Mouse (Mus musculus) cerebellum, adult 2 months (tissue): ENCODE measurements around the gene Myo3b. TPM values are rescaled to one million over a fixed set of nuclear protein-coding genes. Genes with fewer than 3 reads are reported as not detected.
"Not testable (repeated sequence)": the region's sequence is repeated elsewhere in the genome, so short reads cannot be mapped to it uniquely, and the experiment has no call there.

Experiments
- DNase-seq, 2 experiments: peaks; one replicate each; pipeline ENCODE4 v3.0.0; 2021
- H3K27ac ChIP-seq: fragments of 200-500 bp; 2 replicates; pipeline ENCODE4 v1.5.1; 2012; ENCODE audit warnings: low read length, control low read depth, inconsistent platforms; ENCODE audit not compliant: insufficient read depth
- H3K27me3 ChIP-seq: fragments of 200-500 bp; 2 replicates; pipeline ENCODE4 v1.6.1; 2012; ENCODE audit warnings: inconsistent platforms, mild to moderate bottlenecking, low read length, moderate library complexity; ENCODE audit not compliant: control insufficient read depth, insufficient read depth
- H3K4me1 ChIP-seq: fragments of 200-500 bp; 2 replicates; pipeline ENCODE4 v1.6.1; 2011; ENCODE audit warnings: low read length; ENCODE audit not compliant: control insufficient read depth, insufficient read depth
- H3K4me3 ChIP-seq: fragments of 200-500 bp; replicated peaks from 2 replicates; pipeline ENCODE3; 2011; ENCODE audit warnings: mild to moderate bottlenecking, low read depth, low read length, control low read depth; ENCODE audit not compliant: insufficient read depth
- CTCF ChIP-seq: fragments of 200-500 bp; IDR thresholded peaks from 2 replicates; pipeline ENCODE4 v1.5.1; 2011; ENCODE audit warnings: low read depth, mild to moderate bottlenecking, control low read depth, low read length, moderate library complexity, borderline replicate concordance; ENCODE audit not compliant: insufficient read depth
- POLR2A ChIP-seq: fragments of 200-500 bp; IDR thresholded peaks from 2 replicates; pipeline ENCODE4 v1.6.1; 2011; ENCODE audit warnings: low read length, control low read depth, borderline replicate concordance; ENCODE audit not compliant: insufficient read depth
- WGBS: fragments of 180-500 bp; shearing (Covaris S2); methylation state at CpG from one replicate; pipeline ENCODE4 v1.1.7; 2018; 5-methylcytosine and 5-hydroxymethylcytosine counted together
- polyA plus RNA-seq: library from polyadenylated mRNA; depleted of rRNA; stranded (reverse); fragments of >200 nt; gene quantifications from 2 replicates; pipeline ENCODE4 v1.2.3, GENCODE M21; 2012; rRNA removed

The Myo3b gene
- polyA plus RNA-seq, result 0.08 TPM in 2 replicates

DNA sequence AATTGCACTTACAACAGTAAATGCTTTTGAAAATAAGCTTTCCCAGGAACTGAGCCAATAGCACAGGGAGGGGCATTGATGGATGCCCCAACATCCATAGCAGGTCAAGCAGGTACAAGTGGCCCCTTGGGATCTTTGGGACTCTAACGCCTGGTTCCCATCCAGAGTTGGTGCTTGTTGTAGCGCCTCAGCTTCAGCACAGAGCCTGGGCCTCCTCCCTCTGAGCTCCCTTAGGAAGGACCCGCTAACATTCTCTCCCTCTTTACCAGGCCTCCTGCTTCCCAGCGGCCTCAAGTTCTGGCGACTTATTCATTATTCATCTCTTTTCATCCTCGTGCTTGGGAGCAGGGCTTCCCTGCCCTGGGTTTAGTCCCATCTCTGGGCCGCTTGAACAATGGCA lies at the start of gene Myo3b:
TSS of gene Myo3b (plus strand) at position 375 of the 400 bp plus-strand sequence.
- no peaks in the 10 kb centered on the region for H3K4me1 ChIP-seq
- no peaks in the 10 kb centered on the region for H3K27me3 ChIP-seq
- 28% methylated on average over 7 of the region's 7 CpGs for WGBS
- no peak within 1 kb of the TSS for H3K27ac ChIP-seq
- TF ChIP-seq POLR2A (no peak), CTCF (no peak)
- H3K4me3 ChIP-seq, result no peak within 1 kb of the TSS
- no peak for DNase-seq

DNA sequence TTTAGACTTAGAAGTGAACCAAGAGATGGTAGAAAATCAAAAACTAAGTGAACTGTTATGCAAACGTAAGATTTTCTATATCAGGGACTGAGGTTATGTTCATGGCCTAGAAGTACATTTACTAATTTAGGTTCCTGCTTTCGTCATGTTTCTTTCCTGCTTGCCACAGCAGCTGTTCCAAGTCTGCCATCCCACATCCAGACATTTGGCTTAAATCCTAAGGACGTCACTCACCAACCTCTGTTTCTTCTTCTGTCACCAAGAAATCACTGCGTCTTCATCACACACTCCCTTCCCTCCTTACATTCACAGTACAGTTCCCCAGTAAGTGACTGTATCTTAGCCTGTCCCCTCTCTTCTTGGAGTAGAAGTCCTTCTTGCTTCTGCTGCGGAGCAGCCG lies 49.7 kb upstream of the Myo3b start:
- 73% methylated on average over 6 of the region's 6 CpGs for WGBS
- Histone ChIP-seq H3K27me3 (no peaks in the 10 kb centered on the region), H3K4me3 (no peak overlapping the region), H3K4me1 (peaks cover 3% of the 10 kb centered on the region; the same call in 1 of the 2 replicates), H3K27ac (no peak overlapping the region)
- no peak for DNase-seq
- TF ChIP-seq CTCF (no peak), POLR2A (no peak)

DNA sequence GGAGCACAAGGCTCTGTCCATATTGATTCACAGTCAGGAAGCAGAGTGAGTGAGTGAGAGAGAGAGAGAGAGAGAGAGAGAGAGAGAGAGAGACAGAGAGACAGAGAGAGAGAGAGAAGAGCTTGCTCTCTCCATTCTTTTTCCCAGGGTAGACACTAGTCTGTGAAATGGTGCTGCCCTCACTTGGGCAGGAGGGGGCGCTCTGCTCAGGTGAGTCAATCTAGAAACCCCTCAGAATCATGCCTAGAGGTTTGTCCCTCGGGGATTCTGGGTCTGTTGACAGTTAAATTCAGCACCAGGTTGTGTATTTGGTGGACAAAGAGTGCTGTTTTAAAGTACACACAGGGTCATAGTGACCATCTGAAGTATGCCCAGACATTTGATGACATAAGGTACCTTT lies 48.3 kb upstream of the Myo3b start:
- no peak for DNase-seq
- Histone ChIP-seq H3K27me3 (no peaks in the 10 kb centered on the region), H3K4me1 (peaks cover 3% of the 10 kb centered on the region; the same call in 1 of the 2 replicates), H3K27ac (no peak overlapping the region), H3K4me3 (no peak overlapping the region)
- 57% methylated on average over 2 of the region's 2 CpGs for WGBS
- no peak for TF ChIP-seq POLR2A
- TF ChIP-seq CTCF, result no peak

DNA sequence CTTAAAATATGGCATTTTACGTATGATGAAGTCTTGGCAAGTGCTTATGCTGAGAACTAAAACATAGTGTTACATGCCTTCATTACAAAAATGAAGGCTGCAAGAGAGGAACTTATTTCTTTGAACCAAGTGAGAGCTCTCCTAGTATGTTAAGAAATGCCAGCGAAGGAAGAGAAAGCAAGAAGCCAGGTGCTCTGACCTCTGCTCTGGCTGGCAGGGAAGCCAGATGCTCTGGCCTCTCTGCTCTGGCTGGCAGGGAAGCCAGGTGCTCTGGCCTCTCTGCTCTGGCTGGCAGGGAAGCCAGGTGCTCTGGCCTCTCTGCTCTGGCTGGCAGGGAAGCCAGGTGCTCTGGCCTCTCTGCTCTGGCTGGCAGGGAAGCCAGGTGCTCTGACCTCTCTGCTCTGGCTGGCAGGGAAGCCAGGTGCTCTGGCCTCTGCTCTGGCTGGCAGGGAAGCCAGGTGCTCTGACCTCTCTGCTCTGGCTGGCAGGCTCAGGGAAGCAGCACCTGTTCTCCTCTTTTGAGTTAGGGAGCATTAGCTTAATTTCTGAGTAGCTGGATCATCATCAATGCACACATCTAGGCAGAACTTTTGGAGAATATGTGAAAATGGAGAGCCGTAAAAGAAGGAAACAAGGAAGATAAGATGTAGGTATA lies 44.7 kb upstream of the Myo3b start:
- not testable (repeated sequence) for H3K27ac ChIP-seq, H3K4me1 ChIP-seq, H3K4me3 ChIP-seq, DNase-seq, H3K27me3 ChIP-seq
- whole genome bisulfite sequencing, result 79% methylated on average over 3 of the region's 3 CpGs

DNA sequence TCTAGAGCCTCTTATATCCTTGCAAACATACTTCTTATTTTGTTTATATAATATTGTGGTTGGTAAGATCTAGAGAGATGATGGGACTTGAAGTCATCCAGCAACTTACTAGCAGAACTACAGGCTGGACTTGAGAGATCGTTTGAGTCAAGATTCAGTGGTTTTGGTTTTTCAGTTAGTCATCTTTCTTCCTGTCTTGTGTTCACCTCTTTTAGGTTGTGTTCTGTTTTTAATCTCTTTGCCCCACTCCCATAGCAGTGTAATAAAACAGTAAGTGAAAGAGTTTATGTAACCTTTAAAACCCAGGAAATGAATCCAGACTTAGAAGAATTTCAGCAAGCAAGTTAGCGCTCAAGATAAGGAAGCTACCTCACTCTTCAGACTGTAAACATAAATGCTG lies 44.1 kb upstream of the Myo3b start:
- DNase-seq, result no peak
- no peak overlapping the region for H3K27ac ChIP-seq
- H3K27me3 ChIP-seq, result no peaks in the 10 kb centered on the region
- H3K4me1 ChIP-seq, result no peaks in the 10 kb centered on the region
- no peak overlapping the region for H3K4me3 ChIP-seq
- WGBS, result 89% methylated on average over 2 of the region's 2 CpGs
- no peak for TF ChIP-seq POLR2A
- TF ChIP-seq CTCF, result no peak

DNA sequence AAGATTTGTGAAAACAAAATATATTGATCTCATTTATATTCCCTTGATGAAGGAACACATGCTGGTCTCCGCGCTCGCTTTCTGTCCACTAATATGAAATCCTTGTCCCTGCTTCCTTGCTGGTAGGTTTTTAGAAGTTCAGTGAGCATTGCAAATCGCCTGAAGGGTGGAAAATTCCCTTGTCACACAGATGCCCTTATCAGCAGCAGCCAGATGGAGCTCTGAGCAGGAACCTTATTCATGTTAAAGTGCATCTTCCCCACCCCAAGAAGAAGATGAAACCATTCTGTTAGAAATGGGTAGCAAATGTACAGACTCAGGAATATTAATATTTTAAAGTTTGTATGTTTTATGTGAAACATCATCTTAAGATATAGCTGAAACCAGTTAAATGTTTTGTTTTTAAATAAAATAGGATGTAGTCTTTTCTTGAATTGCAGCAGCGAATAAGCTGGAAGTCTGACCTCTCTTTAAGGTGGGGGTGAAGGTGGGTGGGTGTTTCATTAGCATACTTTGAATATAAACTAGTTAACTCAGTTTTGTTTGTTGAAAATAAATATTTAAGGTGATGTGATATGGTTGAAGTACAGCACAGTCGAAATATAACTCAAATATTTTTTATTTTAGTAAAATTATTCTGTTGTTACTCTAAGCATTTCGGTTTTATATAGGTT lies 39.7 kb upstream of the Myo3b start:
- H3K4me1 ChIP-seq, result no peaks in the 10 kb centered on the region
- no peak overlapping the region for H3K27ac ChIP-seq
- TF ChIP-seq POLR2A (no peak), CTCF (no peak)
- peak in 1 of 2 experiments; percentile 37 for DNase-seq
- no peaks in the 10 kb centered on the region for H3K27me3 ChIP-seq
- H3K4me3 ChIP-seq, result no peak overlapping the region
- WGBS, result 64% methylated on average over 7 of the region's 7 CpGs

DNA sequence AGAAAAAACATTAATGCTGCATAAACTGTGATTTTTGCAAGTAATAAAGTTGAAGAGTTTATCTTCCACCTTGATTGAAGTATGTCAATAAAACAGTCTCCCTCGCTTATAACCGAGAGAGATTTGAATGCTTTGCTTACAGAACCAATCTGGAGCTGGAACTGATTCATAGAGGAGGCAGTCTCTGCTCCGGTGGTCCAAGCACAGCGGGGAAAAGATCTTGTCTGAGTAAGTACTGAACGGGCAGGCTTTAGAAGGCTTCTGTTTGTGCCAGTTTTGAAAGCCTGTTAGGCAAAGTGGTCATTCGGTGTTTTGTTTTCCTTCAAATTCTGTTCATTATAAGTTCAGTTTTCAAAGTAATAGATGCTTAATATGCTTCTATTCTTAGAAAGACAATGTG lies 38.6 kb upstream of the Myo3b start:
- 35% methylated on average over 6 of the region's 6 CpGs for WGBS
- Histone ChIP-seq H3K4me3 (no peak overlapping the region), H3K27ac (no peak overlapping the region), H3K27me3 (no peaks in the 10 kb centered on the region; the same call in 1 of the 2 replicates), H3K4me1 (no peaks in the 10 kb centered on the region)
- no peak for TF ChIP-seq POLR2A
- no peak for TF ChIP-seq CTCF
- DNase-seq, result no peak

DNA sequence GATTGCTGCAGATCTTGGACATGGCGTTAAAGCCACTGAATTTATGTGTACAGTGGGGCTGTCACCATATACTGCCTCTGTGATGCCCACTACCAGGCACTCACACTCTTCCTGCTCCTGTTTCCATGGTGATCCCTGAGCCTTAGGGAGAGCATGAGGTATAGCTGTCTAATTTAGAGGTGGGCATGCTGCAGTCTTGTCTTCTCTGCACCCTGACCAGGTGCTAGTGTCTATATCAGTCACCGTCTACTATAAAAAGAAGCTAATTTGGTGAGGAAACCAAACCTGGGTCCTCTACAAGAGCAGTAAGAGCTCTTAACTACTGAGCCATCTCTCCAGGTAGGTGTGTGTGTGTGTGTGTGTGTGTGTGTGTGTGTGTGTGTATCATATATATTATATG lies 32.4 kb upstream of the Myo3b start:
- H3K4me1 ChIP-seq, result no peaks in the 10 kb centered on the region
- no peak overlapping the region for H3K27ac ChIP-seq
- H3K4me3 ChIP-seq, result no peak overlapping the region
- no peak for TF ChIP-seq CTCF
- no peak for TF ChIP-seq POLR2A
- H3K27me3 ChIP-seq, result no peaks in the 10 kb centered on the region; the same call in 1 of the 2 replicates
- 93% methylated on average over 2 of the region's 2 CpGs for WGBS
- DNase-seq, result no peak
